Mouse (Mus musculus) thymus, postnatal 4 days (tissue): ENCODE data around the gene Apol6.
A peak's percentile ranks its signal among the peaks of the same experiment; 100 is the strongest.
"Not testable (repeated sequence)": the region's sequence is repeated elsewhere in the genome, so short reads cannot be mapped to it uniquely, and the experiment has no call there.

Source experiments
- DNase-seq: peaks from one replicate; pipeline ENCODE4 v3.0.0; 2021

The Apol6 gene

DNA sequence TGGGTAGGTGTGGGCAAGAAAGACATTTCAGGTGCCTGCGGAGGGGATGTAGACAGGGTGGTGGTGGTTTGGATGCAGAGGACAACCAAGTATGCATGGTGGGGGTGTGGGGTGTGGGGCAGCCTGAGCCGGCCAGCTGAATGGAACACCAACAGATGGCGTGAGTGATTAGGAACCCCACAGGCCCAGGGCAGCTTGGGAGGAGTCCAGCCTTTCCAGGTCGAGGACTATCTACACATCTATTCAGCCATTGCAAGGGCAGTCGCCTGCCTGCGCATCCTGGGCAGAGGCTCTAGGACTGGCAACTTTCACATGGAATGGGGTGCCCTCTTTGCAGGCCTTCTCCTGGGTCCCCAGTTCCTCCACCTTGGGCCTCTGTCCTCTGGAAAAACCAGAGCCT is 10.0 kb upstream of the Apol6 start:
- DNase-seq: no peak

DNA sequence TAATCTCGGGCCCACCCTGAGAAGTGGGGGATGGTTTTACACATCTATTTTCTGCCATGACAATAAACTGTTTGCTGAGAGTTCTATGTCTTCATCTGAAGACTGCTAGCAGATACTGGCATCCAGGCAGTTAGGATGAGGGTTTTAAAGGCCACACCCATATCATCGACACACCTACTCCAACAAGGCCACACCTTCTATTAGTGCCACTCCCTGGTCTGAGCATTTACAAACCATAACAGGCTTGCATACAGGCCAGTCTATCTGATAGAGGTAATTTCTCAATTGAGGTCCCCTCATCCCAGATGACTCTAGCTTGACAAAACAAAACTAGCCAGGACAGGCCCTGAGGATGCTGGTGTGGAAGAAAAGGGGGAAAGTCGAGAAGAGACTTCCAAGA is 8.9 kb upstream of the Apol6 start:
- no peak for DNase-seq

DNA sequence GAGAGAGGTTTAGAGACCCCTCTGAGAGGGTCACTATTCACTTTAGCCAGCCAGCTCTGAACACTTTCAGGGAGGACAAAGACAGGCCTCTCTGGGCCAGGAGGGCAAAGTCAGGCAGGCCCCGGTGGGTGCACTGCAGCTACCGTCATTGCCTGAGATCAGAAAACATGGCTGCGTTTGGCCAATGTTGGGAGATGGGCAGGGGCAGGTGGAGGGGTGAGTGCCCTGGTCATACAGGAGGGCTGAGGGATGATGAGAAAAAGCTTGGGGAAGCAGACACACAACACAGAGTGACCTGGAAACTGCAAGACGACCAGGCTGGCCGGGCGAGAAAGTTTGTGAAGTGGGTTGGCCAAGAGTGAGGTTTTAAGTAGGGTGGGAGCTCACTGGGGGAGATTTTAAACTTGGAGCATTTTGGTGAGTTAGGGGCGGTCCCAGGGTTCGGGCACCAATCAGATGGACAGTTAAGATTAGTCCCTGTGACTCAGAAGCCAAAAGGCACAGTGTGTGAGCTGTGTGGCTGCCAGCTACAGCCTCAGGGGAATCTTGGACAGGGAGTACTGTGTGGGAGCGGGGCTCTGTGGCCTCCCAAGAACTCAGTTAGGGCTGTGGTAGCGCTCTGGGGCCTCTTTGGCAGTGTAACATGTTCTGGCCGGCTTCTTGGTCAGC is 8.1 kb upstream of the Apol6 start:
- DNase-seq: no peak

DNA sequence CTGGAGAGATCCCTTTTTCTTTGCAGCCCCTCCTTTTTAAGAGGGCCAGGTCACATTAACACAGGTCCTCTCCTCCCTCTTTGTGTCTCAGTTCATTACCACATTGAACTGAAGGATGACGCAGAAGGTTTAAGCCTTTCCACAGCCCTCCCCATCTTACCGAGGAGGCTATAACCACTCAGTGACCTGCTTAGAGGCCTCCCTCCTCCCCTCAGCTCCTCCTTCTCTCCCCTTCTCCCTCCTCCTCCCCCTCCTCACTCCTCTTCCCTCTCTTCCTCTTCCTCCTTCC is 7.6 kb upstream of the Apol6 start:
- no peak for DNase-seq

DNA sequence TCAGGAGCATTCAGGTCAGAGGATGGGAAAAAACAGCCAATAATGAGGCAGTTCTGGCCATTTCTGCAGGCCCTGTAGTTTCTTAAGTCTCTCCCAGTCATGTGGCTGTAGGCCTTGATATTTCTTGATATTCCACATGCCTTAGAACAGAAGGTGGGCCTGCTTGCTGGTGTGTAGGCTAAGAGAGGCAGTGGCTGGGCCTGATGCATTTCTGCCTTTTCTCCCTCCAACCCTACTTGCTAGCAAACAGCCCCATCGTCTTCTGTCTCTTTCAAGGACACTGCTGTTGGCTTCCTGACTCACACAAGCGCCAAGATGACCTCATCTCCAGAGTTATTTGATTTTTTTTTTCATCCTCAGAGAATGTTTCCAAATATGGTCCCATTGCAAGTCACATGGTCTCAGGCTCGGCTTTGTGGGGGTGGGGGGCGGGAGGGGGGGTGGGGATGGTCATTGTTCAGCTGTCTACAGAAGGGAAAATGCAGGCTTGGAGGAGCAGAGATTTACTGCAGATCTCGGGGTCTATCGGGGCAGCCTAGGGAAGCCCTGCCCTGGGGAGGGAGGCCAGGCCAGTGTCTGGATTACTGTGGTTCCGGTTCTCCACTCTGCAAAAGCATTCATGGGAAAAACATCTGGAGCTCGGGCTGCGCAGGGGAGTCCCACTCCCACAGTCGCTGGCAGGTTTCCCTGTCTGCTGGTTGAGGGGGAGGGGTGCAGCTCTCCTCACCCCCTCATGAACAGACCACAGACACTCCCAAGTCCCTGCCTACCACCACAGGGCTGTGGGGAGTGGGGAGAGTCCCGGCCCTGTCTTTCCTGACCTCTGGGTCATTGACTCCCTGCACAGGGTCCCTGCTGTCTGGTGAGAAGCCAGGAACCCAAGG is 7.0 kb upstream of the Apol6 start:
- no peak for DNase-seq

DNA sequence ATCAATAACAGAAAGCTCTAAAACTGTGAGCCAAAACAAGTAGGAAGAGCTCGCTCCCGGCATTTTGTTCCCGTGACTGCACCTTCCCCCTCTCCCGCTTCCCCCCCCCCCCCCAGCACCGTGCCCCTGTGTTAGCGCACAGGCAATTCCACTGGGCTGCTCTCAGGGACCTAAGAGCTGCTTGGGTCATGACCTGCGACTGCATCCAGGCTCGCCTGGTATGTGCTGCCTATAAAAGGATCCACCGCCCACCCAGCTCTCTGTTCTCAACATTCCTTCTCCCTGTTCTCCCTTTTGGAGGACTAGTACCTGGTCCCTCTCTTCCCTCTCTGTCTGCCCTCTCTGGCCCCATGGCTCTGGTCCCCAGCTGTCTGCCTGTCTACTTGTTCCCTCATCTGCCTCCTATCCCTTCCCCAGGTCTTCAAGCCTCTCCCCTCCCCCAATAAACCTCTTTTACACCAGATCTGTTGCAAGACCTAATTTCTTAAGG is 5.3 kb upstream of the Apol6 start:
- no peak for DNase-seq

DNA sequence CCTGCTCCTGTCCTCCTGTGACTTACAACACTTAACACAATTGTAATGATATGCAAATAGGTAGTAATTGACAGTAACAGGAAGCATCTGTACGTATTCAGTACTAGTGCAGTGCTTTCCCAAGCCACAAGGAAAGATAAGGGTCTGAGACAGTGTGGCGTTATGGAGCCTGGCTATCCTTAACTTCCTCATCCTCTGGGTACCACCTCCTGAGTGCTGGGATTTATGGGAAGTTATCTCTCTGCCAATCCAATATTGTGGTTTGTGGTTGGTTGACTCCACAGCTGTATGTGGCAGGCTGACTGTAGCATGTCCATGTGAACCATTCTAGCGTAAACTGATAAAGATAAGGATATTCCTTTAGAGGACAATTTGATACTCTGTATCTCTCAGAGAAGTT is 3.7 kb upstream of the Apol6 start:
- DNase-seq: no peak

DNA sequence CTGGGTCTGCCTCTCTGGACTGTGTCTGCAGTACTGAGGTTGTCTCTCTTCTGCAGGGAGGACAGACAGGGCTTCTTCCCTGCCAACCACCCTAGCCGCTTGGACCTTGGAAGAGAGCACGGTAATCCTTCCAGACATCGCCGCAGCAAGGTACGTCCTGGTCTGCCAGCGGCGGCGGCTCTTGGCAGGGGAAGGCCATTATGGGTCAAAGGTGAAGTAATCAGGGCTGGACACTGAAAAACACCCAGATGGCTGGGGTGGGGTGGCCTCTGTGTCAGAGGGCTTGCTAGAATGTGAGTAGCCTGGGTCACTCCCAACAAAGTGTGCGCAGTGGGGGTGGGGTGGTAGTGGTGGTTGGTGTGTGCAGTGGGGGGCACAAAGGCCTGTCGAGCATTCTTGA is 1.1 kb downstream of the Apol6 start:
- no peak for DNase-seq

DNA sequence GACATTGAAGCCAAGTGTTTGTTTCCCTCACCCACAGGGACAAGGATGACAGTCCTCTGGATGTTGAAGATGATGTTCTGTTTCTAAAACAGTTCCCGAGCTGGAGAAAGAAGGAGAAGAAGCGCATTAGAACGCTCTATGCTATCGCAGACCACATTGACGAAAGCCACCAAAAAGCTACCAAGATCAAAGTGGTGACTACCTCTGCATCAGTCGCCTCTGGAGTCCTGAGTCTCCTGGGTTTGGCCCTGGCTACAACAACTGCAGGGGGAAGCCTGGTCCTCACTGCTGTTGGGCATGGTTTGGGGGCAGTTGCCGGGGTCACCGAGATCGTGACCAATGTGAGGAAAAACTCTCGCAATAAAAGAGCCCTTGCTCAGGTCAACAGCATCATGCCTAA is 6.0 kb downstream of the Apol6 start, which contains the start of gene Mb:
Mb (minus strand) TSS at position 101 of the 400 bp plus-strand sequence.
- DNase-seq: no peak

DNA sequence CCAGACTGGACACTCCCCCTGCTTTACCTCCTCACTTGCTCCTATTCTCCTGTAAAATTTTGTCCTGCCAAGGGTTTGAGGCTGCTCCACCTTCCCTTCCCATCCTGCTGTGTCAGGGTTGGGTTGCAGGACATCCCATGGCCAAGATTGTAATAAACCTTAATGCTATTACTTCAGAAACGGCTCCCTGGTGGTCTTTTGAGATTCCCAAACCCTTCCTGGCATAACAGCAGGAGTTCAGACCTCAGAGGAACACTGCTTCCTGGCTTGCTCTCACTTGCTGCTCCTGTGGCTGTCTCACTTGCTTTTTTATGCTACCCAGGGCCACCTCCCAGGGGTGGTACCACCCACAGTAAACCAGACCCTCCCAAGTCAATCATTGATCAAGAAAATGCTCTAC is 7.6 kb downstream of the Apol6 start:
- no peak for DNase-seq

DNA sequence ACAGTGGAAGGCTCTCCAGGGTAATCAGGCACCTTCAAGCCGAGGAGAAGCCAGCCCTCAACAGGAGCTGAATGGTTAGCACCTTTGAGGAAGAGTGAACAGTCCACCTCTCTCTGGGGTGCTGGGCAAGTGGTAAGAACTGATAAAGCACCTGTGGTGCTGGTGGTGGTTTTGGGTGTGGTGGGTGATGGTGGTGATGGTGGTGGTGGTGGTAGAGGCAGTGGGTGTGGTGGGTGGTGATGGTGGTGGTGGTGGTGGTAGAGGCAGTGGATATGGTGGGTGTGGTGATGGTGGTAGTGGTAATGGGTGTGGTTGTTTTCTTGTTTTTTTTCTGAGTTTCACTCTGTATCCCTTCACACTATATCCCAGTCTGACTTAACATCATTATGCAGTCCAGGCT is 8.5 kb downstream of the Apol6 start:
- DNase-seq: no peak

DNA sequence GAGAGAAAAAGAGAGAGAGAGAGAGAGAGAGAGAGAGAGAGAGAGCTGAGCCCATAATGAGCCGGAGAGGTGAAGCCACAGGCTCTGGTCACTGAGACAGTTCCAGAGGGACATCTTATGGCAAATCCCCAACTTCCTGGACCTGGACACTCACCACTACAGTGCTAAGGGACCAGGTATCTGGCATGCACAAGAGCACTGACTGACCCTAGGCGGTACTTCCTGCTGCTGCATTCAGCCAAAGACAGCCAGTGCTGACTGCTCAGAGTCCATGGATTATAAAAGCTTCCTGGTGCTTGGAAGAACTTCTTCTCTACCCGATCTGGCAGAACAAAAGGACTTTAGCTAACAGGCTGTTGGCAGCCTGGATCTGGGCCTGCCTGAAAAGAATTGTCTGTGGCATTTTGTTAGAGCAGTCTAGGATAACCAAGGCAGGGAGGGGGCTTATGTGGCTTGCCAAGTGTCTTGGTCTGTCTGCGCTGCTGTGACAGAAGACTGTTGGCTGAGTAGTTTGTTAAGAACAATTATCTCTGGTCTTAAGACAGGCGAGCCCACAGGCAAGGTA is 10.2 kb downstream of the Apol6 start:
- no peak for DNase-seq

DNA sequence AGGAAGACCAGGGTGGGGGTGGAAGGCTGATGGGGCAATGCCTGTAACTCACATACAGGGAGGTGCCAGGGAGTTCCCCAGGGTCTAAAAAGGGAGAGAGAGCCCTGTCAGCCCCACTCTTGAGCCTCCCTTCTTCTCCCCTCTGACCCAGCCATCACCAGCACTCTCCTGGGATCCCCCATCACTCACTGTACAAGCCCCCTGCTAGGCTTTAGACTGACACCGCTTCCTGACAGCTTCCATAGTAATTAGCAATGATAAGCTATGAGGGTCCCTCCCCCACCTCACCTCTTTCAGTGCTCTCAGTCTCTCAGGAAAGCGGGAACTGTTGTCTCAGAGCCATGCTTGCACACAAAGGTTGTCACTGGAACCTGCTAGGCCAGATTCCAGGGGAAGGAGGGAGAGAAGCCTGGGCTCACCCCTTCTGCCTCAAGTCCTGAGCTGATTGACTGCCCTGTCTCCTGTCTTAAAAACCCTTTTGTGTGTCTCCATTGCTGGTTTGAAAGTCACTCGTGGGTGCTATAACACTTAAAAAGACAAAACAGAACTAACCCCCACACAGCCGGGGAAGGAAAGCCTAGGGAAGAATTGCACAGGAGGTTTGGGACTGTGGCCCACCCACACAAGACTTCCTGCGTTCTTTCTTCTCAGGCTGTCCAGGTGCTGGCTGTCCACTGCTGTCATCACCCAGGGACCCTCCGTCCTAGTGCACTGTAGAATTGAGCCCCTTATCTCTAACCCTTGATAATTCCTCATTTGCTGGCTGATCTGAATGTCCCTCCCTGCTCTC is 11.7 kb downstream of the Apol6 start:
- DNase-seq: no peak

DNA sequence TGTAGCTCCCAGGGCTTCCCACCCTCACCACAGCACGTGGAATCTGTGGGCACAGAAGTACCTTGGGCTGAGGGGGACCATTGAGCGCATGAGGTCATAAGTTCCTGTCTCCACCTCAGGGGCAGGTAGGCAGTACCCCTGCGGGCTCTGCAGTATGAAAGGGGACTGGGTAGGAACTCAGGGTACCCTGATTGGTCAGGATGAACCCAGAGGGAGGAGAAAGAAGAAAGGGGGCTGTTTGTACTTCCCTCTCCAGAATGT is 12.2 kb downstream of the Apol6 start:
- DNase-seq: no peak

DNA sequence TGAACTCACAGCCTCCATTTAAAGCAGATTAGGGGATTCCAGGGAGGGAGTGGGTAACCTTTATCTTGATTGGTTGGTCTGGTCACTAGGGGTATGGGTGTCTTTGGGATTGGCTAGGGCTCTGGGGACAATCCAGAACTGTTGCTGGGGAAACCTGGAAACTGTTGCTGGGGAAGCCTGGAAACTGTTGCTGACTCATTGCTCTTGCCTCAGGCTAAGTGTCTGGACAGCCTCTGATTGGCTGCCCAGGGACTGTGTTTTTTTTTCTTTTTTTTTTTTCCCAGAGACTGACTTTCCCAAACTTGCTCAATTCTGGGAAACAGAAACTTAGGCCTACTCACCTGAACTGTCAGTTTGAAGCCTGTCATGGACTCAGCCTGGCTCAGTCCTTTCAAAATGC is 14.0 kb downstream of the Apol6 start:
- no peak for DNase-seq

DNA sequence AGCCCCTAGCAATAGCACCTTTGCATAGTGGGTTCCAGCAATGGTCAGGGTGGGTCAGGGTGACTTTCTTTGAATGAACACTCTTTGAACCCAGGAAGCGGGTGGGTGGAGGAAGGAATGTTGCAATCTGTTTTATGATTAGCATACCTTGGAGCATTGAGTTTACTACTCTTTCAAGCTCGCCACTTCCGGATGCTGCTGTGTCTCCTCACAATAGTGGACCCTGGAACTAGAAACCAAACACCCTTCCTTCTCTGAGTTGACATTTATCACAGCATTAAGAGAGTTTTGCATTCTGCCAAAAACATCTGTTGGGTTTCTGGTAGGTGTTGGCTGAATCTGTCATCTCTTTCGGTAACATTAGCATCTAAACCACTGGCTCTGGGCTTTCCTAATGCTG is 14.9 kb downstream of the Apol6 start:
- not testable (repeated sequence) for DNase-seq

DNA sequence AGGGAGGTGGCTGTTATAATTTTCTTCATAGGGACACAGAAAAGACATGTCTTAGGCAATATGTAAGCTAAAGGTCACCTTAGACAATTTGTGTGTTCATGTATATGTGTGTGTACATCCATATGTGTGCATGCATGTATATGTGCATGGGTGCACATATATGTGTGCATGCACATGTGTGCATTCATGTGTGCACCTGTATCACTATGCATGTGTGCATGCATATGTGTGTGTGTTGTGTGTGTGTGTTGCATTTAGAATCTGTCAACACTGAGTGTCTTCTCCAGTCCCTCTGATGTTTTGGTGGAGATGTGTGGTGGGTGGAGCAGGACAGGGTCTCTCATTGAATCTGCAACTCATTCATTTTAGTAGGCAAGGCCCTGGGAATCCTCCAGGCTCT is 18.2 kb downstream of the Apol6 start:
- no peak for DNase-seq

DNA sequence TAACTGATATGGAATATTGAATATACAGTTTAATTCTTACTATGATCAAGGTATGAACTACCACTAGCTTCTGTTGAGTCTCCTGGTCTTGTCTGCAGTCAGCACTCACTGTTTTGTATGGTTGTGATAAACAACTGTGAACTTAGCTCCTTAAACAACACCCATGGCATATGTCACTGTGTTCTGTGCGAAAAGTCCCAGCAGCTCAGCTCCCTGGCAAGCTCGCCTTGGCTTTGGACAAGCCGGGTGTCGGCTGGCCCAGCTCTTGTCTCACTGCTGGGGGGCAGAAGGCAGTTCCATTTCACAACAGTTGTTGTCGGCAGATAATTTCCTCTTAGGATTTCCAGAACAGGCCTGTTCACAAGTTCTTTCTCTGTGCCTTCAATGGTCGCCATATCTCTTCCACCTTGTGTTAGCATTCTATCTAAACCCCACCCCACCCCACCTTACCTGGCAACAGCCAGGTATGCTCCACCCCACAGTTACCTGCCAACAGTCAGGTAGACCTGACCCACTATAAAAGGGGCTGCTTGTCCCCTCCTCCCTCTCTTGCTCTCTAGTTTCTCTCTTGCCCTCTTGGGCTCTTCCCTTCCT is 20.8 kb downstream of the Apol6 start:
- DNase-seq: no peak

DNA sequence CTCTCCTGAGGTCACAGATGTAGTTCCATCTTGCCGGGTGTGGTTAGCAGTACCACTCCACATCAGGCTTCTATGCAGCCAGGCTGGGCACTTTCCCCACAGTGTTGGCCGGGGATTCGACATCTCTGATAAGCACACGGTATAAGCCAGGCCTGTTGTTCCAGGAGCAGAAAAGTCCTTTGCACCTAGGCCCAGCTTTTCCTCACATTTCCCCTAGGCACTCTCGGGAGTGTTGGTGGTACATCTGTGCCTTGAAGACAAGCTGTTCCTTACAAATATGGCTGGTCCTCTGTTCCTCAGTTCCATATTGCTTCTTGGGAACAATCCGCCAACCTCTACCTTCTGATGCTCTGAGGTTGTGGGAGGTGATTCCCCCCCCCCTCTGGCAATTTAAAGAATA is 21.7 kb downstream of the Apol6 start:
- DNase-seq: no peak

DNA sequence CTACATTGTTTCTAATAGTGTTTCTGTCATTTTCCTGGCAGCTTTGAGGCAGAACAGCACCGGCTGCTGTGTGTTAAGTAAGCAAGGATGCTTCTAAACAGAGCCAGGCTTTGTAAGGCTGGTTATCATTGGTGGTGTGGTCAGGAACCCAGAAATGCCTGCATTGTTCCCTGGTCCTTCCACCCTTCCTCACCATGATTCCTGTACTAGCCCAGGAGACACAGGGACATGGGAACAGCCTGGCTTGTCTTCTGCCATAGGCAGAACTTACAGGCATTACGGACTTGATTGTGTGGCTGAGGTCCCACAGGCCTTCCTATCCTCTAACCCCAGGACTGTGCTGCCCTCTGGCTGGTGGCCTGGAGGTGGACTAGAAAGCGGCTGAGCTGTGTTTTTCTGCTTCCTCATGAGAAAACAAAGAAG is 23.9 kb downstream of the Apol6 start:
- no peak for DNase-seq

DNA sequence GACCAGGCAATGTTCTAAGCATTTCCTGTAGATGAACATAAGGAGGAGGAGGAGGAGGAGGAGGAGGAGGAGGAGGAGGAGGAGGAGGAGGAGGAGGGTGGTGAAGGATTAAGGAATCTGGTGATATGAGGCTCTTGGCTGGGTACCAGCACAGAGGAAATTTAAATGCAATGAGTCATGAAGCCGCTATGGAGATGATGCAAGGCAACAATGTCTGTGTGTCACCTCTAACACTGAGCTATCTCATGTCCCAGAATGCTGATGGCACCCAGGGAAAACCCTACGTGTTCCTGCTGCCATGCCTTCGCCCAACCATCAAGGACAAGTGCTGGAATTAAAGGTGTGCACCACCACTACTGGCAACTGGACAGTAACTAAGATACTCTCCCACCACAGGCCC is 24.5 kb downstream of the Apol6 start:
- DNase-seq: no peak

DNA sequence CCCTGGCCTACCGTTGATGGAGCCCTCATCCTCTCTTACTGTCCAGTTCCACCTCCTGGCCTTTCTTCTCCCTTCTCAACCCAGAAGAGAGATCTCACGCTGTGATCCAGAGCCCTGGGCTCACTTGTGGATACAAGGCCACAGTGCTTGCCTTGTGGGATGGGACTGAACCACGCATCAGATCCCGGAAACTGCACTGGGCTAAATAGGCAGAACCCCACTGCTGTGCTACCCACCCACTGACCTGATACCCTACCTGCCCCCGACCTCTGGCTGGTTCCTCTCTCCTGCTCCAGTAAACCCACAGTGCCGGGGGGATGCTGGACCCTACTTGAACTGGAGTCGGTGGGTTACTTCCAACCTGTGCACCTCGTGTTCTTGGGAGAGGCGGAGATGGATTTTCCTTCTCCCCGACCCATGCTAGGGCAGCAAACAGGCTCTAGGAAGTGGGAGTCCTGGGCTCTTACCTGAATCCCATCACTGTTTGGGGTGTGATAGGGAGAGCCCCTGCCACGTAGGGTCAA is 26.3 kb downstream of the Apol6 start:
- DNase-seq: peak; percentile 22

DNA sequence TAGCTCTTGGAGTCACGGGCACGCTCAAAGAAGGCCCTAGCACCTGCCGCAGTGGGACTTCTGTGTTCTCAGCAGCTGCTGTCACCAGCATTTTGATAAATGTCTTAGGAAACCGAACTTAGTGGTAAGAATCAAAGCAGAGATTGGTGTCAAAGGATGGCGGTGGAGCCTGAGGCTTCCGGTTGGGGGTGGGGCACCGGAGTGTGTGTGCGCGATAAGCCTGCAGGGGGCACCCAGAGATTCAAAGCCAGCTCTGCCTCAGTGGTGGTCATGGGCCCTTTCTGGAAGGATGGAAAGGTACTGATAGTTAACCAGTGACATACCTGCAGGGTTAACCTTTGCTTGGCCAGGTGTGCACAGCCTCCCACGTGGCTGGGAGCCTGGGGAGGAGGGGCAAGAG is 27.0 kb downstream of the Apol6 start:
- peak; percentile 91 for DNase-seq
